Mouse (Mus musculus): Measurements from ENCODE around the gene Cstb.

DNA sequence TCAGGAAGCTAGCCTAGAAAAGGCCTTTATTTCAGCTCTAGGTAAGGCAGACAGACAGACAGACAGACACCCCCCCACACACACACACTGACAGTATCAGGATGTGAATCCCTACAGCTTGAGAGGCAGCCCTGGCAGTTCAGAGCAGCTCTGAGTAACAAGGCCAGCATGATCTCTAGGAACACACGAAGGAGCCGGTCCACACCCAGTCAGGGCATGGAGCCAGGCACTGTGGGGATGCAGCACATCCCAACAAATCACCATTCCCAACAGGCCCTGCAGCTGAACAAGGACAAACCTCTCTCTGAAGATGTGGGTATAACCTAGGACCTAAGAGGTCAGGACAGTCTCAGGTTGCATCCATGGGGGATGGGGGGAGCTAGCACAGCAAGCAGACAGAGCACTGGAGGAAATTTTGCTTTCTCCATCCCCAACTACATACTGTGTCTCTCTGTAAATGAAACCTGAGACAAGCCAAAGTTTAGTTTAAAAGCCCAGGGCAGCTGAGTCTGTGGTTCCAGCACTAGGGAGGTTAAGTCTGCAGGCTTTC lies 42.4 kb downstream of the Cstb start:
- no peak for TF ChIP-seq POLR2A (IDR thresholded peaks at IDR 0.05; ENCODE audit: insufficient read depth, low read depth, low read length)
- no peak for TF ChIP-seq EP300 (IDR thresholded peaks at IDR 0.05; ENCODE audit: insufficient read depth, low read depth, low read length)

Data from heart, adult 2 months (tissue).